ENCODE assay signal across 20 mouse cellular contexts in the genomic region with DNA sequence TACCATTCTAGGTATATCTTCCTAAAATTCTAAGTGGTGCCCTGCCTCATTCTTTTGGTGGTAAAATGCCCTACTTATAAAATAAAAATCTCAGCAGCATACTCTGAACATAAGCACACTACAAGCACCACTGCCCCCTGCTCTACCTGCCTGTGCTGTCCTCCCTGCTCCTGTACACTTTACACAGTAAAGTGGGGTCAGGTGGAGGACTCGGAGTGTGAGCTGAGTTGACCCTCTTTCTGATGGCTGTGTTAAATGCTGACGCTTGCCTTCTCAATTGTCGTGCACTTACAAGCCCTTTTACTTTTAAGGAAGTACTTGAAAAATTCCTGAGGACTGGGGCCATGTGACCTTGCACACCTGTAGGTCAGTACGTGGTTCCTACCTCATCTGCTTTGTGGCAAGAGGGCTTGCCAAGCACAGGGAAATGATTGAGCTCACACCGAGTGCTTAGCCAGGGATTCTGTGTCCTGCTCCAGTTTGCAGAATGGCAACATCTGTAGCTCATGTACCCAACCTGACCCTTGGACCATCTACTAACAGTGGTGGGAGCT. TPM values are rescaled to one million over a fixed set of nuclear protein-coding genes. Genes with fewer than 3 reads are reported as not detected.
DNase-seq lines count a peak whose midpoint lies in the region; ATAC-seq and TF ChIP-seq lines count a peak whose summit lies in the region.
"Had no signal": no experiment of that assay in that cellular context is flagged by ENCODE, and none has a peak within 500 bp of the region (broad histone marks: within the 10 kb centered on the region; RNA-seq: fewer than 3 reads in every experiment).

No protein-coding gene starts in this region.

- peak overlapping the region; percentile 78 for H3K27ac ChIP-seq in thymus, adult 2 months (ENCODE audit: control insufficient read depth, insufficient read depth, low read length)
- no peak overlapping the region for H3K27ac ChIP-seq in intestine, postnatal 0 days (ENCODE audit: low read depth, low read length)
- no peak overlapping the region for H3K27ac ChIP-seq in hindbrain, embryonic 10.5 days
- H3K27ac ChIP-seq in midbrain, embryonic 11.5 days (ENCODE audit: low read depth, low read length): no peak overlapping the region
- H3K27ac ChIP-seq: forebrain, embryonic 10.5 days; gastrocnemius, adult 2 months; heart, embryonic 13.5 days; limb, embryonic 10.5 days; macrophage; midbrain, embryonic 12.5 days; stomach, embryonic 15.5 days had no signal

- no peaks in the 10 kb centered on the region for H3K9me3 ChIP-seq in intestine, postnatal 0 days (ENCODE audit: control insufficient read depth)
- H3K9me3 ChIP-seq in hindbrain, embryonic 10.5 days: no peaks in the 10 kb centered on the region
- H3K9me3 ChIP-seq in midbrain, embryonic 11.5 days (ENCODE audit: control insufficient read depth, low read length): no peaks in the 10 kb centered on the region
- H3K9me3 ChIP-seq: heart, embryonic 13.5 days; limb, embryonic 10.5 days; midbrain, embryonic 12.5 days; stomach, embryonic 15.5 days had no signal

- H3K9ac ChIP-seq in intestine, postnatal 0 days (ENCODE audit: low read depth, low read length): no peak overlapping the region
- H3K9ac ChIP-seq in midbrain, embryonic 11.5 days (ENCODE audit: low read length): no peak overlapping the region
- H3K9ac ChIP-seq: midbrain, embryonic 12.5 days; stomach, embryonic 15.5 days had no signal

- no peak for DNase-seq in thymus, adult 2 months
- DNase-seq in thymus, adult 18-20 months: no peak
- peak; percentile 12 for DNase-seq in lung, postnatal 14 days
- no peak for DNase-seq in layer of hippocampus, postnatal 36 days
- no peak for DNase-seq in hindbrain, embryonic 10.5 days (ENCODE audit: low spot score)
- no peak for DNase-seq in midbrain, embryonic 11.5 days (ENCODE audit: low spot score, missing footprints)
- DNase-seq: adrenal gland, adult 8-10 months; cerebellum, adult 11-12 months; cerebellum, postnatal 36 days; heart, adult 11 months; heart, postnatal 4 days; layer of hippocampus, adult 9-11 months had no signal

- TF ChIP-seq POLR2A in thymus, adult 2 months (IDR thresholded peaks at IDR 0.05; ENCODE audit: control insufficient read depth, extremely low read depth, insufficient read depth, low read length, poor library complexity): no peak

- peaks cover 22% of the 10 kb centered on the region for H3K36me3 ChIP-seq in thymus, adult 2 months (ENCODE audit: control insufficient read depth, insufficient read depth, low read length)
- H3K36me3 ChIP-seq in intestine, postnatal 0 days (ENCODE audit: control insufficient read depth, insufficient read depth): peaks cover 39% of the 10 kb centered on the region
- H3K36me3 ChIP-seq in hindbrain, embryonic 10.5 days: peaks cover 97% of the 10 kb centered on the region
- H3K36me3 ChIP-seq in midbrain, embryonic 11.5 days (ENCODE audit: control insufficient read depth, insufficient read depth, low read length): peaks cover 9% of the 10 kb centered on the region

- no peak for TF ChIP-seq CTCF in thymus, adult 2 months (IDR thresholded peaks at IDR 0.05; ENCODE audit: borderline replicate concordance, control insufficient read depth, extremely low read depth, insufficient read depth, low read length, poor library complexity)
- no peak for TF ChIP-seq CTCF in intestine, postnatal 0 days (IDR thresholded peaks at IDR 0.05; ENCODE audit: low read depth)

- WGBS in thymus, adult 2 months: 22% methylated on average over 5 of the region's 5 CpGs
- WGBS in intestine, postnatal 0 days: 47% methylated on average over 5 of the region's 5 CpGs
- whole genome bisulfite sequencing in hindbrain, embryonic 10.5 days: 94% methylated on average over 5 of the region's 5 CpGs
- 91% methylated on average over 5 of the region's 5 CpGs for WGBS in midbrain, embryonic 11.5 days

- 0 out of 2 replicates have a peak overlapping the region, but pooled peaks have one; percentile 3 for H3K4me2 ChIP-seq in intestine, postnatal 0 days (replicated peaks; ENCODE audit: low read depth)
- no peak overlapping the region for H3K4me2 ChIP-seq in midbrain, embryonic 11.5 days
- H3K4me2 ChIP-seq: midbrain, embryonic 12.5 days; stomach, embryonic 15.5 days had no signal

- H3K4me3 ChIP-seq in thymus, adult 2 months (ENCODE audit: control insufficient read depth, insufficient read depth, low read length): no peak overlapping the region
- H3K4me3 ChIP-seq in intestine, postnatal 0 days (ENCODE audit: low read depth, low read length): no peak overlapping the region
- H3K4me3 ChIP-seq in hindbrain, embryonic 10.5 days: no peak overlapping the region
- H3K4me3 ChIP-seq in midbrain, embryonic 11.5 days (ENCODE audit: low read depth, low read length): no peak overlapping the region
- H3K4me3 ChIP-seq: forebrain, embryonic 10.5 days; gastrocnemius, adult 2 months; heart, embryonic 13.5 days; limb, embryonic 10.5 days; midbrain, embryonic 12.5 days; stomach, embryonic 15.5 days had no signal

- H3K27me3 ChIP-seq in thymus, adult 2 months (ENCODE audit: control insufficient read depth, insufficient read depth, low read length): no peaks in the 10 kb centered on the region
- no peaks in the 10 kb centered on the region for H3K27me3 ChIP-seq in intestine, postnatal 0 days (replicated peaks; ENCODE audit: control insufficient read depth, insufficient read depth, low read length)
- H3K27me3 ChIP-seq in hindbrain, embryonic 10.5 days (ENCODE audit: insufficient read depth, poor library complexity, severe bottlenecking): no peaks in the 10 kb centered on the region
- no peaks in the 10 kb centered on the region for H3K27me3 ChIP-seq in midbrain, embryonic 11.5 days (ENCODE audit: control insufficient read depth, insufficient read depth, low read length)
- H3K27me3 ChIP-seq: heart, embryonic 13.5 days; midbrain, embryonic 12.5 days; stomach, embryonic 15.5 days had no signal

- ATAC-seq in intestine, postnatal 0 days: peak; percentile 37; the same call in 1 of the 2 replicates
- ATAC-seq in midbrain, embryonic 11.5 days (ENCODE audit: low FRiP score): no peak

- H3K4me1 ChIP-seq in thymus, adult 2 months (replicated peaks; ENCODE audit: control insufficient read depth, insufficient read depth, low read length): peaks cover 11% of the 10 kb centered on the region
- H3K4me1 ChIP-seq in intestine, postnatal 0 days (replicated peaks; ENCODE audit: control insufficient read depth, insufficient read depth, low read length): no peaks in the 10 kb centered on the region
- no peaks in the 10 kb centered on the region for H3K4me1 ChIP-seq in hindbrain, embryonic 10.5 days (replicated peaks)
- H3K4me1 ChIP-seq in midbrain, embryonic 11.5 days (ENCODE audit: control insufficient read depth, insufficient read depth, low read length): no peaks in the 10 kb centered on the region
- H3K4me1 ChIP-seq: forebrain, embryonic 10.5 days; limb, embryonic 10.5 days; midbrain, embryonic 12.5 days; stomach, embryonic 15.5 days had no signal

RNA-seq across cellular contexts. Expression of gene Dnajc9, which starts 9.5 kb away (rescaled TPM):
- polyA plus RNA-seq in thymus, adult 2 months (2012; rRNA removed): 73.8 and 94.8 TPM in 2 replicates
- polyA plus RNA-seq in intestine, postnatal 0 days (2015; fragmentation: Nextera tagmentation; extraction: Ambion mirVana): 39.3 and 41.5 TPM in 2 replicates
- total RNA-seq in layer of hippocampus, postnatal 36 days (2021): 10 to 100 TPM; 24.8 to 25.0 TPM
- 226 and 308 TPM in 2 replicates for polyA plus RNA-seq in hindbrain, embryonic 10.5 days (2016; fragmentation: Nextera tagmentation; extraction: Ambion mirVana)
- 276 and 296 TPM in 2 replicates for polyA plus RNA-seq in midbrain, embryonic 11.5 days (2014; fragmentation: Nextera tagmentation; extraction: Ambion mirVana)

RNA-seq across cellular contexts. Expression of gene Mrps16, which starts 14.3 kb away (rescaled TPM):
- 49.9 and 56.3 TPM in 2 replicates for polyA plus RNA-seq in thymus, adult 2 months (2012; rRNA removed)
- polyA plus RNA-seq in intestine, postnatal 0 days (2015; fragmentation: Nextera tagmentation; extraction: Ambion mirVana): 78.3 and 80.4 TPM in 2 replicates
- 10 to 100 TPM; 34.0 to 37.4 TPM for total RNA-seq in layer of hippocampus, postnatal 36 days (2021)
- 82.3 and 82.6 TPM in 2 replicates for polyA plus RNA-seq in hindbrain, embryonic 10.5 days (2016; fragmentation: Nextera tagmentation; extraction: Ambion mirVana)
- polyA plus RNA-seq in midbrain, embryonic 11.5 days (2014; fragmentation: Nextera tagmentation; extraction: Ambion mirVana): 71.8 and 73.0 TPM in 2 replicates

RNA-seq across cellular contexts. Expression of gene Fam149b, which starts 31.2 kb away (rescaled TPM):
- polyA plus RNA-seq in thymus, adult 2 months (2012; rRNA removed): 28.4 and 34.5 TPM in 2 replicates
- polyA plus RNA-seq in intestine, postnatal 0 days (2015; fragmentation: Nextera tagmentation; extraction: Ambion mirVana): 12.8 and 13.2 TPM in 2 replicates
- 10 to 100 TPM; 50.8 to 53.1 TPM for total RNA-seq in layer of hippocampus, postnatal 36 days (2021)
- polyA plus RNA-seq in hindbrain, embryonic 10.5 days (2016; fragmentation: Nextera tagmentation; extraction: Ambion mirVana): 45.0 and 46.7 TPM in 2 replicates
- polyA plus RNA-seq in midbrain, embryonic 11.5 days (2014; fragmentation: Nextera tagmentation; extraction: Ambion mirVana): 53.8 and 58.9 TPM in 2 replicates

RNA-seq across cellular contexts. Expression of gene Ecd, which starts 31.2 kb away (rescaled TPM):
- polyA plus RNA-seq in thymus, adult 2 months (2012; rRNA removed): 24.5 and 29.9 TPM in 2 replicates
- 13.5 and 15.5 TPM in 2 replicates for polyA plus RNA-seq in intestine, postnatal 0 days (2015; fragmentation: Nextera tagmentation; extraction: Ambion mirVana)
- 10 to 100 TPM; 34.9 to 35.5 TPM for total RNA-seq in layer of hippocampus, postnatal 36 days (2021)
- 64.0 and 71.1 TPM in 2 replicates for polyA plus RNA-seq in hindbrain, embryonic 10.5 days (2016; fragmentation: Nextera tagmentation; extraction: Ambion mirVana)
- 73.3 and 74.8 TPM in 2 replicates for polyA plus RNA-seq in midbrain, embryonic 11.5 days (2014; fragmentation: Nextera tagmentation; extraction: Ambion mirVana)
